Mouse (Mus musculus) ES-E14 (cell line): Measurements from ENCODE around the gene Megf11. TPM values are rescaled to one million over a fixed set of nuclear protein-coding genes. Genes with fewer than 3 reads are reported as not detected.

Source experiments
- DNase-seq: peaks from one replicate; pipeline ENCODE4 v3.0.0-alpha.2; 2013; ENCODE audit warnings: low read depth, low spot score
- H3K27ac ChIP-seq: 2 replicates; pipeline ENCODE4 v1.5.1; 2012; ENCODE audit warnings: low read depth, mild to moderate bottlenecking, low read length, moderate library complexity, mixed read lengths; ENCODE audit not compliant: poor library complexity, insufficient read depth, severe bottlenecking
- H3K36me3 ChIP-seq: 2 replicates; pipeline ENCODE4 v1.6.1; 2012; ENCODE audit warnings: mild to moderate bottlenecking, low read length, moderate library complexity, mixed read lengths; ENCODE audit not compliant: control insufficient read depth, poor library complexity, insufficient read depth, severe bottlenecking
- H3K4me1 ChIP-seq, 2 experiments: fragments of 150-350 bp in 1 of 2; sonication (generic) in 1 of 2; 2 replicates each; pipeline ENCODE4 v1.6.1; 2012; ENCODE audit warnings: low read length in 2 of 2, mild to moderate bottlenecking in 1 of 2, mixed read lengths in 1 of 2; ENCODE audit not compliant: control insufficient read depth in 2 of 2, insufficient read depth in 2 of 2, poor library complexity in 1 of 2
- H3K4me3 ChIP-seq, 2 experiments: fragments of 150-350 bp in 1 of 2; sonication (generic) in 1 of 2; 2 replicates each; pipeline ENCODE4 v1.5.1; 2012; ENCODE audit warnings: low read length in 2 of 2, low read depth in 1 of 2, mild to moderate bottlenecking in 1 of 2, mixed read lengths in 1 of 2; ENCODE audit not compliant: insufficient read depth in 1 of 2, poor library complexity in 1 of 2, severe bottlenecking in 1 of 2
- H3K9ac ChIP-seq: 2 replicates; pipeline ENCODE4 v1.6.1; 2012; ENCODE audit warnings: low read depth, mild to moderate bottlenecking, low read length, mixed read lengths; ENCODE audit not compliant: poor library complexity, insufficient read depth, severe bottlenecking
- H3K9me3 ChIP-seq: fragments of 150-350 bp; sonication (generic); 2 replicates; pipeline ENCODE4 v1.6.1; 2012; ENCODE audit warnings: low read depth, mild to moderate bottlenecking, low read length; ENCODE audit not compliant: control insufficient read depth, insufficient read depth
- CHD2 ChIP-seq: IDR thresholded peaks from 2 replicates; pipeline ENCODE4 v1.6.1; 2014; ENCODE audit warnings: mild to moderate bottlenecking, low read depth, low read length, inconsistent platforms
- HCFC1 ChIP-seq: IDR thresholded peaks from 2 replicates; pipeline ENCODE4 v1.6.1; 2012; ENCODE audit warnings: low read length, inconsistent platforms, borderline replicate concordance; ENCODE audit not compliant: insufficient read depth
- MAFK ChIP-seq: IDR thresholded peaks from 2 replicates; pipeline ENCODE4 v1.6.1; 2014; ENCODE audit warnings: mild to moderate bottlenecking, low read depth, low read length, inconsistent platforms; ENCODE audit not compliant: insufficient read depth
- ZC3H11A ChIP-seq: IDR thresholded peaks from 2 replicates; pipeline ENCODE4 v1.6.1; 2012; ENCODE audit warnings: low read depth, mild to moderate bottlenecking, inconsistent platforms, low read length, borderline replicate concordance
- ZNF384 ChIP-seq: IDR thresholded peaks from 2 replicates; pipeline ENCODE4 v1.6.1; 2012; ENCODE audit warnings: low read depth, low read length, inconsistent platforms
- in situ Hi-C, 2 experiments: fragments of 600-800 bp; cut with MboI; formaldehyde crosslinking; loops; one replicate each; pipeline ENCODE4 v1.15.1; 2025; ENCODE audit warnings: low sequenced_read_pairs in 2 of 2, inconsistent platforms in 1 of 2; ENCODE audit not compliant: unreplicated experiment in 2 of 2
- total RNA-seq: library from RNA; depleted of rRNA; stranded (reverse); fragments of 300-350 nt; gene quantifications from 2 replicates; pipeline ENCODE4 v1.2.3, GENCODE M21; 2012

The Megf11 gene
- total RNA-seq, 1 experiment, result 7.5 TPM

- in situ Hi-C loops, result no loop called here
- Histone ChIP-seq H3K9me3 (no peaks in the 10 kb centered on the region), H3K27ac (no peak overlapping the region), H3K4me1 (peaks cover 0 to 3% of the 10 kb centered on the region in 2 experiments; a peak in 1 of 4 replicates), H3K4me3 (no peak overlapping the region), H3K36me3 (peaks cover 12% of the 10 kb centered on the region; the same call in 1 of the 2 replicates), H3K9ac (no peak overlapping the region)
- TF ChIP-seq HCFC1 (no peak), ZC3H11A (no peak), ZNF384 (no peak), MAFK (no peak), CHD2 (no peak)
- no peak for DNase-seq
These were observed 313.2 kb downstream of the Megf11 start for GRCm38 (mm10) chr9:64698586-64698985.

- no peak for DNase-seq
- H3K4me1 ChIP-seq, result peaks cover 0 to 3% of the 10 kb centered on the region in 2 experiments; a peak in 1 of 4 replicates
- H3K36me3 ChIP-seq, result peaks cover 4% of the 10 kb centered on the region; the same call in 1 of the 2 replicates
- H3K4me3 ChIP-seq, result no peak overlapping the region
- TF ChIP-seq CHD2 (no peak), ZC3H11A (no peak), HCFC1 (no peak), ZNF384 (no peak), MAFK (no peak)
- in situ Hi-C loops, result no loop called here
- H3K9ac ChIP-seq, result no peak overlapping the region
- no peak overlapping the region for H3K27ac ChIP-seq
- H3K9me3 ChIP-seq, result no peaks in the 10 kb centered on the region
These were observed 315.3 kb downstream of the Megf11 start for GRCm38 (mm10) chr9:64700451-64701311.

GRCm38 (mm10) chr9:64701651-64702050 lies 316.2 kb downstream of the Megf11 start:
- no peak overlapping the region for H3K4me3 ChIP-seq
- in situ Hi-C loops, result no loop called here
- DNase-seq, result no peak
- no peaks in the 10 kb centered on the region for H3K9me3 ChIP-seq
- TF ChIP-seq HCFC1, result no peak
- no peak overlapping the region for H3K9ac ChIP-seq
- H3K36me3 ChIP-seq, result peaks cover 4% of the 10 kb centered on the region; the same call in 1 of the 2 replicates
- peaks cover 0 to 3% of the 10 kb centered on the region in 2 experiments; a peak in 1 of 4 replicates for H3K4me1 ChIP-seq
- no peak overlapping the region for H3K27ac ChIP-seq

DNA sequence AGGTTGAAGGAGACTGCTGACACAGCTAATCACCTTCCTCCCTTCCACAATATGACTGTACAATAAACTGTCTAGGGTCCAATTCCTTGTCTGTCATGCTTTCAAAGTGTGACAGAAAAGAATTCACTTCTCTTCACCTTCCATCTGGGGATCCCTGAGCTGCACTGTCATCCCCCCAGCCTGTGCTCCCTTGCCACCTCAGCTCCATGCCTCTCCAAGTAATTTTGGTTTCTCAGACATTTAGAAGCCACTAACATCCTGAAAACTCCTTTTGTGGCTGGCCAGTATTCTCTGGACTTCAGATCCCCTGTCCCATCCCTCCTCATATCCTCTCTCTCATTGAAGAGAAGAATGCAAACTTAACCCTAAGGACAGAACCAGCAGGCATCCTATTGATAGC lies 317.0 kb downstream of the Megf11 start:
- Histone ChIP-seq H3K27ac (no peak overlapping the region), H3K9ac (no peak overlapping the region), H3K9me3 (no peaks in the 10 kb centered on the region), H3K4me1 (peaks cover 0 to 3% of the 10 kb centered on the region in 2 experiments; a peak in 1 of 4 replicates), H3K4me3 (no peak overlapping the region), H3K36me3 (no peaks in the 10 kb centered on the region)
- no peak for DNase-seq
- TF ChIP-seq ZNF384 (no peak), HCFC1 (no peak), CHD2 (no peak), MAFK (no peak), ZC3H11A (no peak)
- in situ Hi-C loops, result no loop called here

- in situ Hi-C loops, result no loop called here
- Histone ChIP-seq H3K4me3 (no peak overlapping the region), H3K27ac (no peak overlapping the region), H3K4me1 (peaks cover 0 to 3% of the 10 kb centered on the region in 2 experiments; a peak in 1 of 4 replicates), H3K36me3 (no peaks in the 10 kb centered on the region), H3K9ac (no peak overlapping the region), H3K9me3 (no peaks in the 10 kb centered on the region)
- no peak for TF ChIP-seq ZC3H11A
- no peak for TF ChIP-seq MAFK
- no peak for TF ChIP-seq ZNF384
- TF ChIP-seq HCFC1, result no peak
- TF ChIP-seq CHD2, result no peak
- no peak for DNase-seq
These were observed 317.5 kb downstream of the Megf11 start for GRCm38 (mm10) chr9:64702937-64703336.
